In genomic region chr19:21119477-21119876, GRCm38 (mm10) we compare ENCODE assay signal across 18 mouse cellular contexts.
DNase-seq lines count a peak whose midpoint lies in the region; ATAC-seq and TF ChIP-seq lines count a peak whose summit lies in the region.
"Had no signal": no experiment of that assay in that cellular context is flagged by ENCODE, and none has a peak within 500 bp of the region (broad histone marks: within the 10 kb centered on the region; RNA-seq: fewer than 3 reads in every experiment).

No protein-coding gene starts in this region.

- TF ChIP-seq CTCF in intestine, postnatal 0 days (IDR thresholded peaks at IDR 0.05; ENCODE audit: low read depth) = no peak

- no peak overlapping the region for H3K9ac ChIP-seq in forebrain, embryonic 13.5 days
- H3K9ac ChIP-seq in forebrain, embryonic 14.5 days (ENCODE audit: low read length) = no peak overlapping the region
- no peak overlapping the region for H3K9ac ChIP-seq in intestine, postnatal 0 days (ENCODE audit: low read depth, low read length)
- H3K9ac ChIP-seq in midbrain, embryonic 14.5 days (replicated peaks; ENCODE audit: low read length) = no peak overlapping the region
- H3K9ac ChIP-seq: forebrain, embryonic 12.5 days; heart, embryonic 15.5 days; liver, embryonic 13.5 days; midbrain, embryonic 12.5 days; neural tube, embryonic 15.5 days had no signal

- H3K4me2 ChIP-seq in forebrain, embryonic 13.5 days = no peak overlapping the region
- H3K4me2 ChIP-seq in forebrain, embryonic 14.5 days (ENCODE audit: low read length) = no peak overlapping the region
- no peak overlapping the region for H3K4me2 ChIP-seq in intestine, postnatal 0 days (replicated peaks; ENCODE audit: low read depth)
- no peak overlapping the region for H3K4me2 ChIP-seq in midbrain, embryonic 14.5 days (ENCODE audit: low read length)
- H3K4me2 ChIP-seq: forebrain, embryonic 12.5 days; heart, embryonic 15.5 days; liver, embryonic 13.5 days; midbrain, embryonic 12.5 days; neural tube, embryonic 15.5 days had no signal

- no peak overlapping the region for H3K4me3 ChIP-seq in forebrain, embryonic 13.5 days
- no peak overlapping the region for H3K4me3 ChIP-seq in forebrain, embryonic 14.5 days (ENCODE audit: low read depth, low read length)
- H3K4me3 ChIP-seq in intestine, postnatal 0 days (ENCODE audit: low read depth, low read length) = no peak overlapping the region
- no peak overlapping the region for H3K4me3 ChIP-seq in midbrain, embryonic 14.5 days (replicated peaks; ENCODE audit: low read depth, low read length)
- H3K4me3 ChIP-seq: forebrain, embryonic 12.5 days; heart, adult 2 months; heart, embryonic 15.5 days; liver, embryonic 13.5 days; midbrain, embryonic 12.5 days; neural tube, embryonic 15.5 days had no signal

- no peaks in the 10 kb centered on the region for H3K9me3 ChIP-seq in forebrain, embryonic 13.5 days (replicated peaks)
- H3K9me3 ChIP-seq in forebrain, embryonic 14.5 days (replicated peaks; ENCODE audit: control insufficient read depth, low read length) = no peaks in the 10 kb centered on the region
- no peaks in the 10 kb centered on the region for H3K9me3 ChIP-seq in intestine, postnatal 0 days (ENCODE audit: control insufficient read depth)
- H3K9me3 ChIP-seq in midbrain, embryonic 14.5 days (ENCODE audit: control insufficient read depth, low read length) = no peaks in the 10 kb centered on the region
- H3K9me3 ChIP-seq: forebrain, embryonic 12.5 days; heart, embryonic 15.5 days; liver, embryonic 13.5 days; midbrain, embryonic 12.5 days; neural tube, embryonic 15.5 days had no signal

- H3K36me3 ChIP-seq in forebrain, embryonic 13.5 days (ENCODE audit: poor library complexity, severe bottlenecking) = no peaks in the 10 kb centered on the region
- H3K36me3 ChIP-seq in forebrain, embryonic 14.5 days (ENCODE audit: control insufficient read depth, insufficient read depth, low read length) = no peaks in the 10 kb centered on the region
- no peaks in the 10 kb centered on the region for H3K36me3 ChIP-seq in intestine, postnatal 0 days (ENCODE audit: control insufficient read depth, insufficient read depth)
- H3K36me3 ChIP-seq in midbrain, embryonic 14.5 days (ENCODE audit: control insufficient read depth, insufficient read depth, low read length) = no peaks in the 10 kb centered on the region
- H3K36me3 ChIP-seq: forebrain, embryonic 12.5 days; heart, embryonic 15.5 days; liver, embryonic 13.5 days; midbrain, embryonic 12.5 days; neural tube, embryonic 15.5 days had no signal

- WGBS in forebrain, embryonic 13.5 days = 78% methylated on average over 6 of the region's 6 CpGs
- WGBS in forebrain, embryonic 14.5 days = 65% methylated on average over 6 of the region's 6 CpGs
- 54% methylated on average over 6 of the region's 6 CpGs for WGBS in intestine, postnatal 0 days
- 84% methylated on average over 6 of the region's 6 CpGs for WGBS in midbrain, embryonic 14.5 days

- H3K27ac ChIP-seq in forebrain, embryonic 13.5 days = no peak overlapping the region
- no peak overlapping the region for H3K27ac ChIP-seq in forebrain, embryonic 14.5 days (ENCODE audit: low read depth, low read length)
- no peak overlapping the region for H3K27ac ChIP-seq in intestine, postnatal 0 days (ENCODE audit: low read depth, low read length)
- H3K27ac ChIP-seq in midbrain, embryonic 14.5 days (replicated peaks; ENCODE audit: low read depth, low read length) = no peak overlapping the region
- H3K27ac ChIP-seq: forebrain, embryonic 12.5 days; heart, adult 2 months; heart, embryonic 15.5 days; liver, embryonic 13.5 days; midbrain, embryonic 12.5 days; neural tube, embryonic 15.5 days had no signal

- DNase-seq in forebrain, embryonic 14.5 days (ENCODE audit: low spot score) = no peak
- DNase-seq in left cerebral cortex, adult 9 months (ENCODE audit: low spot score in 2 of 2) = peak; percentile 14 to 27
- DNase-seq in left cerebral cortex, adult 8-10 months (ENCODE audit: low spot score in 2 of 2) = no peak
- peak; percentile 89 for DNase-seq in Muller cell, postnatal 12 days (ENCODE audit: inconsistent ontology term)
- no peak for DNase-seq in cerebellum, adult 8-10 months
- DNase-seq in midbrain, embryonic 14.5 days = no peak
- DNase-seq: adrenal gland, postnatal 36 days; cerebellum, adult 9-10 months; gastrocnemius, postnatal 10 days; heart, adult 2 months; liver, embryonic 13.5 days; thymus, adult 18-20 months had no signal

- ATAC-seq in forebrain, embryonic 13.5 days = 0 out of 2 replicates have a peak, but pooled peaks have one; percentile 33
- no peak for ATAC-seq in forebrain, embryonic 14.5 days
- ATAC-seq in intestine, postnatal 0 days = peak; percentile 53; the same call in 1 of the 2 replicates
- ATAC-seq in midbrain, embryonic 14.5 days (ENCODE audit: low FRiP score, low TSS enrichment) = no peak

- no peaks in the 10 kb centered on the region for H3K27me3 ChIP-seq in forebrain, embryonic 13.5 days
- no peaks in the 10 kb centered on the region for H3K27me3 ChIP-seq in forebrain, embryonic 14.5 days (replicated peaks; ENCODE audit: control insufficient read depth, insufficient read depth, low read length)
- H3K27me3 ChIP-seq in intestine, postnatal 0 days (replicated peaks; ENCODE audit: control insufficient read depth, insufficient read depth, low read length) = no peaks in the 10 kb centered on the region
- no peaks in the 10 kb centered on the region for H3K27me3 ChIP-seq in midbrain, embryonic 14.5 days (ENCODE audit: control insufficient read depth, insufficient read depth, low read length)
- H3K27me3 ChIP-seq: forebrain, embryonic 12.5 days; heart, embryonic 15.5 days; liver, embryonic 13.5 days; midbrain, embryonic 12.5 days; neural tube, embryonic 15.5 days had no signal

- no peaks in the 10 kb centered on the region for H3K4me1 ChIP-seq in forebrain, embryonic 13.5 days
- H3K4me1 ChIP-seq in forebrain, embryonic 14.5 days (ENCODE audit: control insufficient read depth, insufficient read depth, low read length) = no peaks in the 10 kb centered on the region
- H3K4me1 ChIP-seq in intestine, postnatal 0 days (replicated peaks; ENCODE audit: control insufficient read depth, insufficient read depth, low read length) = no peaks in the 10 kb centered on the region
- H3K4me1 ChIP-seq in midbrain, embryonic 14.5 days (ENCODE audit: control insufficient read depth, insufficient read depth, low read length) = no peaks in the 10 kb centered on the region
- H3K4me1 ChIP-seq: forebrain, embryonic 12.5 days; heart, embryonic 15.5 days; liver, embryonic 13.5 days; midbrain, embryonic 12.5 days; neural tube, embryonic 15.5 days had no signal

Comparison
In these comparisons a context has a peak if more than half of its experiments do, and no peak if none do; other contexts are left out.
1. ATAC-seq: peak in forebrain, embryonic 13.5 days (single experiment) and intestine, postnatal 0 days (single experiment); none in forebrain, embryonic 14.5 days (single experiment) and midbrain, embryonic 14.5 days (single experiment).
2. DNase-seq: peak in left cerebral cortex, adult 9 months (2 of 2) and Muller cell, postnatal 12 days (single experiment); none in forebrain, embryonic 14.5 days (single experiment), left cerebral cortex, adult 8-10 months (0 of 2), cerebellum, adult 8-10 months (single experiment) and midbrain, embryonic 14.5 days (single experiment).